Mouse (Mus musculus) testis, adult 2 months (tissue): Measurements from ENCODE around the gene 1700003H04Rik.

Experiments used
- CTCF ChIP-seq: fragments of 200-500 bp; IDR thresholded peaks from 2 replicates; pipeline ENCODE4 v1.5.1; 2012; ENCODE audit warnings: low read depth, mild to moderate bottlenecking, inconsistent platforms, low read length, moderate library complexity; ENCODE audit not compliant: control insufficient read depth, insufficient read depth, insufficient replicate concordance
- POLR2A ChIP-seq: fragments of 200-500 bp; IDR thresholded peaks from 2 replicates; pipeline ENCODE4 v1.6.1; 2012; ENCODE audit warnings: low read depth, mild to moderate bottlenecking, inconsistent platforms, low read length, moderate library complexity; ENCODE audit not compliant: control insufficient read depth

GRCm38 (mm10) chr3:124581001-124581400 is at the start of gene 1700003H04Rik:
- TF ChIP-seq POLR2A: no peak
- TF ChIP-seq CTCF: no peak
